Mouse (Mus musculus) adrenal gland (tissue): ENCODE measurements around the gene G0s2.

Source experiments
- intact Hi-C: fragments of 180-260 bp; cut with DNase I; formaldehyde crosslinking; loops from one replicate; pipeline ENCODE4 v1.15.1; 2025

G0s2 gene

GRCm38 (mm10) chr1:193255488-193256288 lies 17.3 kb downstream of the G0s2 start:
- intact Hi-C loops: loop anchor here (2.0 kb wide), 1 partner anchor 67 kb away; no protein-coding TSS in a partner anchor

- intact Hi-C loops: loop anchor here (2.0 kb wide), 1 partner anchor 68 kb away; no protein-coding TSS in a partner anchor
Measured at GRCm38 (mm10) chr1:193255032-193255431, 18.0 kb downstream of the G0s2 start.

- intact Hi-C loops: loop anchor here (2.0 to 5.0 kb wide), 2 partner anchors 69 to 128 kb away; no protein-coding TSS in a partner anchor
Measured at GRCm38 (mm10) chr1:193253895-193254294, 19.1 kb downstream of the G0s2 start.

- intact Hi-C loops: loop anchor here (5.0 kb wide), 1 partner anchor 130 kb away; no protein-coding TSS in a partner anchor
Measured at GRCm38 (mm10) chr1:193252616-193253015, 20.4 kb downstream of the G0s2 start.

- intact Hi-C loops: loop anchor here (5.0 kb wide), 1 partner anchor 131 kb away; no protein-coding TSS in a partner anchor
Measured at GRCm38 (mm10) chr1:193251386-193251785, 21.6 kb downstream of the G0s2 start.

GRCm38 (mm10) chr1:193250026-193250425 lies 23.0 kb downstream of the G0s2 start:
- intact Hi-C loops: loop anchor here (5.0 kb wide), 1 partner anchor 132 kb away; no protein-coding TSS in a partner anchor

- intact Hi-C loops: no loop called here
Measured at GRCm38 (mm10) chr1:193244235-193244634, 28.8 kb downstream of the G0s2 start.

- intact Hi-C loops: no loop called here
Measured at GRCm38 (mm10) chr1:193243571-193244193, 29.3 kb downstream of the G0s2 start.

- intact Hi-C loops: no loop called here
Measured at GRCm38 (mm10) chr1:193242863-193243262, 30.2 kb downstream of the G0s2 start.

GRCm38 (mm10) chr1:193242238-193242637 lies 30.8 kb downstream of the G0s2 start:
- intact Hi-C loops: no loop called here

GRCm38 (mm10) chr1:193241436-193241835 lies 31.6 kb downstream of the G0s2 start:
- intact Hi-C loops: no loop called here

- intact Hi-C loops: no loop called here
Measured at GRCm38 (mm10) chr1:193238426-193238825, 34.6 kb downstream of the G0s2 start.

GRCm38 (mm10) chr1:193234930-193235329 lies 38.1 kb downstream of the G0s2 start:
- intact Hi-C loops: no loop called here

GRCm38 (mm10) chr1:193234130-193234645 lies 38.8 kb downstream of the G0s2 start:
- intact Hi-C loops: no loop called here

- intact Hi-C loops: no loop called here
Measured at GRCm38 (mm10) chr1:193232732-193233131, 40.3 kb downstream of the G0s2 start.

GRCm38 (mm10) chr1:193230935-193231334 lies 42.1 kb downstream of the G0s2 start:
- intact Hi-C loops: no loop called here

- intact Hi-C loops: no loop called here
Measured at GRCm38 (mm10) chr1:193230531-193230930, 42.5 kb downstream of the G0s2 start.

- intact Hi-C loops: no loop called here
Measured at GRCm38 (mm10) chr1:193229570-193229969, 43.4 kb downstream of the G0s2 start.

- intact Hi-C loops: no loop called here
Measured at GRCm38 (mm10) chr1:193227537-193227936, 45.5 kb downstream of the G0s2 start.

- intact Hi-C loops: no loop called here
Measured at GRCm38 (mm10) chr1:193226724-193227522, 46.1 kb downstream of the G0s2 start.

- intact Hi-C loops: no loop called here
Measured at GRCm38 (mm10) chr1:193226114-193226513, 46.9 kb downstream of the G0s2 start.
